ENCODE assay signal across 17 mouse cellular contexts in the genomic region with DNA sequence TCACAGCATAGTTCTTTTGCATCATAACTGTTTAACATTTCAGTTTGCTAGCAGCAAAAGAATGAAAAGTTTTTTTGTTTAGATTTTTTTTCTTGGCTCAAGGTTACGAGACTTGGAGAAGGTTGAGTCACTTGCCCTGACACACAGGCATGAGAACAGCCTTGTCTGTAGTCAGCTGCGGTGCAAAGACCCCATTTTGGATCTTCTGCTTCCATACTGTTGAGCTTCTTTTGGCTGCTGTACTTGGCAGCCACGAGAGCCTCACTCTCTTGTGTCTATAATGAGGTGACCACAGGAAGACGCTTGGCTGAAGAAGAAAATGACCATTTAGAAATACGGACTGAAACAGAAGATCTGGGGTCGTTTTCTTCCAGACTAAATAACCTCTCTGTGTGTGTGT.
"Had no signal": no experiment of that assay in that cellular context is flagged by ENCODE, and none has a peak within 500 bp of the region (broad histone marks: within the 10 kb centered on the region; RNA-seq: fewer than 3 reads in every experiment).

No protein-coding gene starts in this region.

- H3K36me3 ChIP-seq: liver, embryonic 13.5 days; liver, embryonic 15.5 days; midbrain, embryonic 13.5 days; midbrain, embryonic 15.5 days; neural tube, embryonic 12.5 days; stomach, embryonic 15.5 days had no signal

- ATAC-seq: liver, postnatal 0 days; midbrain, embryonic 13.5 days; midbrain, embryonic 15.5 days had no signal

- DNase-seq: liver, embryonic 13.5 days; liver, postnatal 0 days; lung, postnatal 14 days; right cerebral cortex, postnatal 14 days; thymus, adult 2 months; thymus, postnatal 25 days; thymus, postnatal 4 days had no signal

- H3K4me2 ChIP-seq: liver, embryonic 11.5 days; liver, embryonic 13.5 days; liver, embryonic 15.5 days; midbrain, embryonic 11.5 days; midbrain, embryonic 13.5 days; midbrain, embryonic 15.5 days; neural tube, embryonic 12.5 days; stomach, embryonic 15.5 days had no signal

- H3K27me3 ChIP-seq: midbrain, embryonic 15.5 days; neural tube, embryonic 12.5 days; stomach, embryonic 15.5 days had no signal

- H3K9me3 ChIP-seq: liver, embryonic 15.5 days; midbrain, embryonic 13.5 days; midbrain, embryonic 15.5 days; neural tube, embryonic 12.5 days; stomach, embryonic 15.5 days had no signal

- H3K27ac ChIP-seq: liver, embryonic 13.5 days; liver, embryonic 15.5 days; macrophage; midbrain, embryonic 13.5 days; midbrain, embryonic 15.5 days; neural tube, embryonic 12.5 days; stomach, embryonic 15.5 days; stomach, postnatal 0 days had no signal

- H3K4me3 ChIP-seq: liver, embryonic 13.5 days; liver, embryonic 15.5 days; megakaryocyte, embryonic 14.5 days; midbrain, embryonic 13.5 days; midbrain, embryonic 15.5 days; neural tube, embryonic 12.5 days; stomach, embryonic 15.5 days had no signal

- H3K9ac ChIP-seq: liver, embryonic 13.5 days; liver, embryonic 15.5 days; liver, postnatal 0 days; midbrain, embryonic 13.5 days; midbrain, embryonic 15.5 days; neural tube, embryonic 12.5 days; stomach, embryonic 15.5 days had no signal

- H3K4me1 ChIP-seq: megakaryocyte, embryonic 14.5 days had no signal
